Mouse (Mus musculus) midbrain, postnatal 0 days (tissue): ENCODE measurements around the gene Wasf3. TPM values are rescaled to one million over a fixed set of nuclear protein-coding genes. Genes with fewer than 3 reads are reported as not detected.
A peak's percentile ranks its signal among the peaks of the same experiment; 100 is the strongest.

Experiments used
- ATAC-seq: fragments of 200-750 bp; cut with Nextera tagmentation; 2 replicates; pipeline ENCODE4 v1.8.0; 2017; ENCODE audit warnings: moderate number of reproducible peaks, mild to moderate bottlenecking, moderate TSS enrichment, moderate library complexity; ENCODE audit not compliant: low FRiP score
- DNase-seq: peaks from one replicate; pipeline ENCODE4 v3.0.0-alpha.2; 2015; ENCODE audit warnings: low spot score
- H3K27ac ChIP-seq: fragments of 300-500 bp; sonication (generic); 2 replicates; pipeline ENCODE4 v1.5.1; 2014; ENCODE audit warnings: low read depth, mild to moderate bottlenecking, low read length, mixed read lengths
- H3K27me3 ChIP-seq: fragments of 300-500 bp; sonication (generic); 2 replicates; pipeline ENCODE4 v1.6.1; 2014; ENCODE audit warnings: low read length, control low read depth, mixed read lengths; ENCODE audit not compliant: insufficient read depth
- H3K36me3 ChIP-seq: fragments of 300-500 bp; sonication (generic); 2 replicates; pipeline ENCODE4 v1.6.1; 2014; ENCODE audit warnings: low read length, control low read depth, mixed read lengths; ENCODE audit not compliant: insufficient read depth
- H3K4me1 ChIP-seq: fragments of 300-500 bp; sonication (generic); 2 replicates; pipeline ENCODE4 v1.6.1; 2014; ENCODE audit warnings: mild to moderate bottlenecking, control low read depth, antibody characterized with exemption, low read length, mixed read lengths; ENCODE audit not compliant: insufficient read depth
- H3K4me2 ChIP-seq: fragments of 300-500 bp; sonication (generic); 2 replicates; pipeline ENCODE4 v1.6.1; 2014; ENCODE audit warnings: low read depth, mild to moderate bottlenecking, low read length, mixed read lengths; ENCODE audit not compliant: poor library complexity, severe bottlenecking
- H3K4me3 ChIP-seq: fragments of 300-500 bp; sonication (generic); 2 replicates; pipeline ENCODE4 v1.5.1; 2014; ENCODE audit warnings: low read depth, mild to moderate bottlenecking, low read length, moderate library complexity
- H3K9ac ChIP-seq: fragments of 300-500 bp; sonication (generic); replicated peaks from 2 replicates; pipeline ENCODE4 v1.6.1; 2014; ENCODE audit warnings: mild to moderate bottlenecking, low read length, moderate library complexity, mixed read lengths; ENCODE audit not compliant: poor library complexity, severe bottlenecking
- H3K9me3 ChIP-seq: fragments of 300-500 bp; sonication (generic); 2 replicates; pipeline ENCODE4 v1.6.1; 2016; ENCODE audit warnings: low read length, control low read depth
- CTCF ChIP-seq: IDR thresholded peaks from 2 replicates; pipeline ENCODE4 v1.5.1; 2016; ENCODE audit warnings: antibody characterized with exemption, mild to moderate bottlenecking
- WGBS: fragments of 180-500 bp; shearing (Covaris S2); extraction: QIAGEN DNeasy Blood & Tissue Kit; methylation state at CpG from one replicate; pipeline ENCODE4 v1.1.7; 2014; 5-methylcytosine and 5-hydroxymethylcytosine counted together
- polyA plus RNA-seq: library from polyadenylated mRNA; unstranded; fragments of >200 nt; fragmentation: Nextera tagmentation; extraction: Ambion mirVana; gene quantifications from 2 replicates; pipeline ENCODE4 v1.2.1, GENCODE M21; 2015
- total RNA-seq: library from RNA; depleted of rRNA; stranded (reverse); fragments of >200 nt; gene quantifications from 2 replicates; pipeline ENCODE4 v1.2.3, GENCODE M21; 2014

The Wasf3 gene
- total and polyA plus RNA-seq, 2 experiments from 2014 or later = 19.1 to 40.7 TPM

DNA sequence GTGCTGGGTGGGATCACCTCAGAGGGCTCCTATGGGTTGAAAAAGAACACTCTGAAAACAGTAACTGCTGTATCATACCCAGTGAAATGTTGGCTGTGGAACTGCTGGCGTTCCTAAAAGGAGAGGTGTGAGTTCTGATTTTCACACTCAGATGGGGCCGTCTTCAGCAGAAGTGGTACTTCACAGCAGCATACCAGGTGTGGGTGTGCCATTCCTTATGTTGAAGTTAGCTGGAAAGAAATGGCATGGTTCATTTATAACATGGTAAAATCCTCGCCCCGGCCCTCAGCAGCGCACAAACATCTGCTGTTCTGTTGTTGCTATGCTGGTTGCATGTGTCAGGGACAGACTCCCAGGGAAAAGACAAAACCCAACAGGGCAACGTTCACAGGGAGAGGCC lies 68.8 kb downstream of the Wasf3 start:
- H3K9me3 ChIP-seq = no peaks in the 10 kb centered on the region
- peaks cover 18% of the 10 kb centered on the region for H3K36me3 ChIP-seq
- 98% methylated on average over 6 of the region's 6 CpGs for WGBS
- no peaks in the 10 kb centered on the region for H3K4me1 ChIP-seq
- no peak overlapping the region for H3K4me2 ChIP-seq
- DNase-seq (no peak), ATAC-seq (no peak)
- no peak for TF ChIP-seq CTCF
- no peaks in the 10 kb centered on the region for H3K27me3 ChIP-seq
- H3K4me3 ChIP-seq = no peak overlapping the region
- no peak overlapping the region for H3K27ac ChIP-seq
- H3K9ac ChIP-seq = no peak overlapping the region

GRCm38 (mm10) chr5:146461612-146462011 lies 76.8 kb downstream of the Wasf3 start:
- H3K4me1 ChIP-seq = no peaks in the 10 kb centered on the region
- ATAC-seq (no peak), DNase-seq (no peak)
- no peak overlapping the region for H3K4me2 ChIP-seq
- no peak overlapping the region for H3K9ac ChIP-seq
- TF ChIP-seq CTCF = no peak
- H3K4me3 ChIP-seq = no peak overlapping the region
- H3K27ac ChIP-seq = no peak overlapping the region
- no peaks in the 10 kb centered on the region for H3K27me3 ChIP-seq
- peaks cover 24% of the 10 kb centered on the region for H3K36me3 ChIP-seq
- H3K9me3 ChIP-seq = no peaks in the 10 kb centered on the region
- 89% methylated on average over 8 of the region's 8 CpGs for WGBS

- ATAC-seq = no peak
- H3K4me2 ChIP-seq = no peak overlapping the region
- H3K9me3 ChIP-seq = no peaks in the 10 kb centered on the region
- TF ChIP-seq CTCF = no peak
- no peak for DNase-seq
- no peak overlapping the region for H3K9ac ChIP-seq
- no peaks in the 10 kb centered on the region for H3K4me1 ChIP-seq
- H3K4me3 ChIP-seq = no peak overlapping the region
- H3K36me3 ChIP-seq = peaks cover 35% of the 10 kb centered on the region
- 95% methylated on average over 19 of the region's 19 CpGs for WGBS
- no peaks in the 10 kb centered on the region for H3K27me3 ChIP-seq
- no peak overlapping the region for H3K27ac ChIP-seq
Measured at GRCm38 (mm10) chr5:146466663-146467062, 81.9 kb downstream of the Wasf3 start.

DNA sequence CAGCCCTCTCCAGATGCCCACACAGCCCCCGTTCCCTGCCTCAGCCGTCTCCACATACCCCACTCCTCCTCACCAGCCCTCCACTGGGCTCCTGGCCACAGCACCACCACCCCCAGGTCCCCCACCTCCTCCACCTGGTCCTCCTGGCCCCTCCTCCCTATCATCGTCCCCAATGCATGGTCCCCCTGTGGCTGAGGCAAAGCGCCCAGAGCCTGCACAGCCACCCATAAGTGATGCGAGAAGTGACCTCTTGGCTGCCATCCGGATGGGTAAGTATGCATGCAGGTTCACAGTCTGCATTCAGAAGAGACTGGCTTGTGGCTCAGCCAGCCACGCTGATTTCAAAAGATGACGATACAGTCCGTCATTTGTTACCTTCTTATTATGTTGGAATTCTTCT lies 83.5 kb downstream of the Wasf3 start:
- Histone ChIP-seq H3K27ac (no peak overlapping the region), H3K4me1 (no peaks in the 10 kb centered on the region), H3K27me3 (no peaks in the 10 kb centered on the region), H3K36me3 (peaks cover 39% of the 10 kb centered on the region), H3K9me3 (no peaks in the 10 kb centered on the region), H3K9ac (no peak overlapping the region), H3K4me3 (no peak overlapping the region), H3K4me2 (no peak overlapping the region)
- ATAC-seq (no peak), DNase-seq (peak; percentile 23)
- TF ChIP-seq CTCF = no peak
- 79% methylated on average over 9 of the region's 9 CpGs for WGBS

GRCm38 (mm10) chr5:146470821-146471220 lies 86.0 kb downstream of the Wasf3 start:
- H3K4me1 ChIP-seq = no peaks in the 10 kb centered on the region
- H3K4me2 ChIP-seq = no peak overlapping the region
- H3K9me3 ChIP-seq = no peaks in the 10 kb centered on the region
- 92% methylated on average over 9 of the region's 9 CpGs for WGBS
- H3K27ac ChIP-seq = no peak overlapping the region
- no peak for TF ChIP-seq CTCF
- DNase-seq (no peak), ATAC-seq (no peak)
- H3K27me3 ChIP-seq = no peaks in the 10 kb centered on the region
- no peak overlapping the region for H3K4me3 ChIP-seq
- H3K36me3 ChIP-seq = peaks cover 39% of the 10 kb centered on the region
- H3K9ac ChIP-seq = no peak overlapping the region

DNA sequence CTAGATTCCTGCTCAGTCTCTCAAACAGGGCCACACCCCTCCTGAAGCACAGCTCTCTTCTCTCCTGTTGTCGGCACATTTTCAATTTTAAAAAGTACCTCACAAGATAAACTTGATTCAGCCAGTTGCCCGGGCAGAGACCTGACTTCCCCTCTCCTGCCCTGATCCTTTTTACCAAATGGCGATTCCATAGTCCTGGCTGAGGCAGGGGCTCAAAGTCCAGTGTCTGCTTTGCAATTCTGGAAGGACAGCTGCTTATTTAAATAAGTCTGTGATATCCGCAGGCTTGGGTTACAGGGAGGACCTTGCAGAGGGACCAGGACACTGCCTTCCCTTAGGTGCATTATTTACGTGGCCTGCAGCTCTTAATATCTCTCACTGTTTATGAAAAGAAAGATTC lies 86.5 kb downstream of the Wasf3 start:
- Histone ChIP-seq H3K4me1 (no peaks in the 10 kb centered on the region), H3K4me3 (no peak overlapping the region), H3K9me3 (no peaks in the 10 kb centered on the region), H3K9ac (no peak overlapping the region), H3K36me3 (peaks cover 39% of the 10 kb centered on the region), H3K4me2 (no peak overlapping the region), H3K27me3 (no peaks in the 10 kb centered on the region), H3K27ac (no peak overlapping the region)
- TF ChIP-seq CTCF = no peak
- 88% methylated on average over 5 of the region's 5 CpGs for WGBS
- DNase-seq = no peak
- no peak for ATAC-seq

DNA sequence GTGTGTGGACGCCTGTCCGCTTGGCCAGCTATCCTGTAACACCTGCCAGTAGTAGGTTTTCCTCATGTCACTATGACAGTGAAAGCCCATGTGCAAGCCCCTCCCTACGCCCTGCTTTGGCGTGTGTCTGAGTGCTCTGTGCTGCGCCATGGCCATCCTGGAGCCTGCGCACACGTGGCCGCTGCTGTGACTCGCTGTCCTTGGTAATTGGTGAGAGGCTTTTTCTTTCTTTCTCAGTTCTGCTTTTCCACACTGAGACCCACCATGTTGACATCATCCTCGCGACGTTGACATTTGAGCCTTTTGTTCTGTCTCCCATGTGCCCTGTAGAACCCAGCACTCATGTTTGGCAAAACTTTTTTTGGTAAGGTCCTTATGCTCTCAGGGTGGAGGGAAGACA lies 87.0 kb downstream of the Wasf3 start:
- DNase-seq = no peak
- ATAC-seq = no peak
- Histone ChIP-seq H3K9ac (no peak overlapping the region), H3K27ac (no peak overlapping the region), H3K4me1 (no peaks in the 10 kb centered on the region), H3K4me2 (no peak overlapping the region), H3K27me3 (no peaks in the 10 kb centered on the region), H3K36me3 (peaks cover 37% of the 10 kb centered on the region), H3K4me3 (no peak overlapping the region), H3K9me3 (no peaks in the 10 kb centered on the region)
- WGBS = 96% methylated on average over 12 of the region's 12 CpGs
- no peak for TF ChIP-seq CTCF
